Mouse (Mus musculus): ENCODE measurements around the gene Idh2. TPM values are rescaled to one million over a fixed set of nuclear protein-coding genes. Genes with fewer than 3 reads are reported as not detected.

The Idh2 gene
- polyA plus RNA-seq, 1 experiment: 43.5 TPM

GRCm38 (mm10) chr7:80074921-80075441 is 40.2 kb downstream of the Idh2 start:
- Histone ChIP-seq H3K27ac (ENCODE audit: control insufficient read depth, insufficient read depth, low read depth, low read length, poor library complexity) (peak overlapping the region; percentile 80), H3K4me3 (replicated peaks; ENCODE audit: control insufficient read depth, low read depth, low read length) (peak overlapping the region; percentile 8), H3K4me1 (ENCODE audit: control insufficient read depth, insufficient read depth, low read length) (peaks cover 15% of the 10 kb centered on the region)
- WGBS: 3% methylated on average over 5 of the region's 5 CpGs
- TF ChIP-seq CTCF (IDR thresholded peaks at IDR 0.05; ENCODE audit: control insufficient read depth, insufficient read depth, low read length) (no peak), POLR2A (IDR thresholded peaks at IDR 0.05; ENCODE audit: borderline replicate concordance, control insufficient read depth, low read depth, low read length) (no peak)

GRCm38 (mm10) chr7:80073506-80073905 is 41.7 kb downstream of the Idh2 start:
- WGBS: 73% methylated on average over 8 of the region's 8 CpGs
- peaks cover 23% of the 10 kb centered on the region for H3K4me1 ChIP-seq (ENCODE audit: control insufficient read depth, insufficient read depth, low read length)
- H3K27ac ChIP-seq (ENCODE audit: control insufficient read depth, insufficient read depth, low read depth, low read length, poor library complexity): peak overlapping the region; percentile 80; the same call in 1 of the 2 replicates
- no peak overlapping the region for H3K4me3 ChIP-seq (replicated peaks; ENCODE audit: control insufficient read depth, low read depth, low read length)
- no peak for TF ChIP-seq POLR2A (IDR thresholded peaks at IDR 0.05; ENCODE audit: borderline replicate concordance, control insufficient read depth, low read depth, low read length)
- no peak for TF ChIP-seq CTCF (IDR thresholded peaks at IDR 0.05; ENCODE audit: control insufficient read depth, insufficient read depth, low read length)

GRCm38 (mm10) chr7:80072297-80072696 is 42.9 kb downstream of the Idh2 start:
- Histone ChIP-seq H3K4me3 (replicated peaks; ENCODE audit: control insufficient read depth, low read depth, low read length) (no peak overlapping the region), H3K4me1 (ENCODE audit: control insufficient read depth, insufficient read depth, low read length) (peaks cover 19% of the 10 kb centered on the region), H3K27ac (ENCODE audit: control insufficient read depth, insufficient read depth, low read depth, low read length, poor library complexity) (no peak overlapping the region)
- TF ChIP-seq CTCF (IDR thresholded peaks at IDR 0.05; ENCODE audit: control insufficient read depth, insufficient read depth, low read length) (no peak), POLR2A (IDR thresholded peaks at IDR 0.05; ENCODE audit: borderline replicate concordance, control insufficient read depth, low read depth, low read length) (no peak)
- WGBS: 82% methylated on average over 6 of the region's 6 CpGs

- 67% methylated on average over 9 of the region's 9 CpGs for WGBS
- Histone ChIP-seq H3K4me3 (replicated peaks; ENCODE audit: control insufficient read depth, low read depth, low read length) (no peak overlapping the region), H3K27ac (ENCODE audit: control insufficient read depth, insufficient read depth, low read depth, low read length, poor library complexity) (no peak overlapping the region), H3K4me1 (ENCODE audit: control insufficient read depth, insufficient read depth, low read length) (peaks cover 17% of the 10 kb centered on the region)
- no peak for TF ChIP-seq POLR2A (IDR thresholded peaks at IDR 0.05; ENCODE audit: borderline replicate concordance, control insufficient read depth, low read depth, low read length)
- TF ChIP-seq CTCF (IDR thresholded peaks at IDR 0.05; ENCODE audit: control insufficient read depth, insufficient read depth, low read length): no peak
Observed at GRCm38 (mm10) chr7:80071209-80071608, 44.0 kb downstream of the Idh2 start.

GRCm38 (mm10) chr7:80069615-80070327 is 45.4 kb downstream of the Idh2 start:
- Histone ChIP-seq H3K27ac (ENCODE audit: control insufficient read depth, insufficient read depth, low read depth, low read length, poor library complexity) (no peak overlapping the region), H3K4me3 (replicated peaks; ENCODE audit: control insufficient read depth, low read depth, low read length) (no peak overlapping the region), H3K4me1 (ENCODE audit: control insufficient read depth, insufficient read depth, low read length) (peaks cover 20% of the 10 kb centered on the region)
- WGBS: 16% methylated on average over 13 of the region's 13 CpGs
- TF ChIP-seq POLR2A (IDR thresholded peaks at IDR 0.05; ENCODE audit: borderline replicate concordance, control insufficient read depth, low read depth, low read length) (no peak), CTCF (IDR thresholded peaks at IDR 0.05; ENCODE audit: control insufficient read depth, insufficient read depth, low read length) (no peak)

DNA sequence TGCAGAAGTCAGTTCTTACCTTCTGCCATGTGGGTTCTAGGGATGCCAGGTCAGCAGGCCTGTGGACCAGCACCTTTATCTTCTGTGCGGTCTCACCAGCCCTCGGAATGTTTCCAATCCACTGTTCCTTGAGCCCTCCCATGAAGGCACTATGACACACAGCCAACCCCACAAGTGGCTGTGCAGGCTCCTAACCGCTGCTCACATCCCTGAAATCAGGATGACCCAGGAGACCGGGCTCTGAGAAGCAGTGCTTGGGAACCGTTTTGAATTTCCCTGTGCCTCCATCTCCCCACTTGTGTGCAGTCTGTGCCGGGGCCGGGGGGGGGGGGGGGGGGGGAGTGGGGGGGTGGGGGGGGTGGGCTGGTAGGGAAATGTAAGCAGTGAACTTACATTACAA is 46.9 kb downstream of the Idh2 start:
- WGBS: 76% methylated on average over 5 of the region's 7 CpGs
- peaks cover 20% of the 10 kb centered on the region for H3K4me1 ChIP-seq (ENCODE audit: control insufficient read depth, insufficient read depth, low read length)
- no peak overlapping the region for H3K27ac ChIP-seq (ENCODE audit: control insufficient read depth, insufficient read depth, low read depth, low read length, poor library complexity)
- TF ChIP-seq CTCF (IDR thresholded peaks at IDR 0.05; ENCODE audit: control insufficient read depth, insufficient read depth, low read length): no peak
- TF ChIP-seq POLR2A (IDR thresholded peaks at IDR 0.05; ENCODE audit: borderline replicate concordance, control insufficient read depth, low read depth, low read length): no peak
- H3K4me3 ChIP-seq (replicated peaks; ENCODE audit: control insufficient read depth, low read depth, low read length): no peak overlapping the region

DNA sequence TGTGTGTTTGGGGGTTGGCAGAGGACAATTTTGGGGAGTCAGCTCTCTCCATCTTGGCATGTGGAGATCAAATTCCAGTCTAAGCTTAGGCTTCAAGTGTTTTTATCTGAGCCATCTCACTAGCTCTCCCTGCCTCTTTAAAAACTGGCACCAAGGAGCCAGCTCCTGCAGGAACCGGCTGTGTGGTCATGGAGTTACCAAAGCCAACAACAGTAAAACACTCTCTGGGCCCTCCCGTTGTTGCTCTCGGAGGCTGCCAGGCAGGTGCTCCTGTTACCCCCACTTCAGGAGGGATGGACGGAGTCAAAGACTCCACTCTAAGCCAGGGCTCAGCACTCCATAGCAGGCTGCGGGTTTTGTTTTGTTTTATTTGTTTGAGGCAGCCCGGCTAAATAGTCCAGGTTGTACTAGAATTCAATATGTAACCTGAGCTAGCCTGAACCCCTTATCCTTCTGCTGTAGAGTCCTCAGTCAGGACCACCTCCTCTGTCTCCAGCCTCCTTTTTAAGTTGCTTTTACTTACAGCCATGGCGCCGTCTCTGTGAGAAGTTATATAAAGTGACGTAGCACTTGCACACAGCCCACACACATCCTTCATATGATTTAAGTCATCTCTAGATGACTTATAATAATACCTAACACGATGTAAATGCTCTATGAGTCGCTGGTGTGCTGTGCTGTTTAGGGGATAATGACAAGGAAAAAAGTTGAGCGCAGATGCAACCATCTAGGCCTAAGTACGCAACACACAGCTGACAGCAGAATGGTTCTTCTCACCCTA is 48.3 kb downstream of the Idh2 start:
- no peak overlapping the region for H3K27ac ChIP-seq (ENCODE audit: control insufficient read depth, insufficient read depth, low read depth, low read length, poor library complexity)
- 71% methylated on average over 13 of the region's 13 CpGs for WGBS
- peaks cover 19% of the 10 kb centered on the region for H3K4me1 ChIP-seq (ENCODE audit: control insufficient read depth, insufficient read depth, low read length)
- TF ChIP-seq CTCF (IDR thresholded peaks at IDR 0.05; ENCODE audit: control insufficient read depth, insufficient read depth, low read length) (no peak), POLR2A (IDR thresholded peaks at IDR 0.05; ENCODE audit: borderline replicate concordance, control insufficient read depth, low read depth, low read length) (no peak)
- H3K4me3 ChIP-seq (replicated peaks; ENCODE audit: control insufficient read depth, low read depth, low read length): no peak overlapping the region

GRCm38 (mm10) chr7:80065250-80065649 is 49.9 kb downstream of the Idh2 start:
- 82% methylated on average over 3 of the region's 3 CpGs for WGBS
- no peak overlapping the region for H3K27ac ChIP-seq (ENCODE audit: control insufficient read depth, insufficient read depth, low read depth, low read length, poor library complexity)

More at GRCm38 (mm10) chr7:80065250-80065649, 49.9 kb downstream of the Idh2 start:
- H3K4me1 ChIP-seq (ENCODE audit: control insufficient read depth, insufficient read depth, low read length): peaks cover 19% of the 10 kb centered on the region
- no peak overlapping the region for H3K4me3 ChIP-seq (replicated peaks; ENCODE audit: control insufficient read depth, low read depth, low read length)
- TF ChIP-seq POLR2A (IDR thresholded peaks at IDR 0.05; ENCODE audit: borderline replicate concordance, control insufficient read depth, low read depth, low read length): no peak
- no peak for TF ChIP-seq CTCF (IDR thresholded peaks at IDR 0.05; ENCODE audit: control insufficient read depth, insufficient read depth, low read length)
